Mouse (Mus musculus): ENCODE data around the gene Tsnaxip1. TPM values are rescaled to one million over a fixed set of nuclear protein-coding genes. Genes with fewer than 3 reads are reported as not detected.

The Tsnaxip1 gene
- polyA plus RNA-seq, 1 experiment = 0.25 TPM

- WGBS = 82% methylated on average over 6 of the region's 6 CpGs
- H3K27ac ChIP-seq (ENCODE audit: insufficient read depth, low read length) = no peak overlapping the region
Measured at GRCm38 (mm10) chr8:105866364-105867029, 39.0 kb downstream of the Tsnaxip1 start.

GRCm38 (mm10) chr8:105874301-105874700 is 46.8 kb downstream of the Tsnaxip1 start:
- H3K27me3 ChIP-seq (ENCODE audit: control insufficient read depth, insufficient read depth, low read length) = no peaks in the 10 kb centered on the region
- peak overlapping the region; percentile 28 for H3K4me3 ChIP-seq (replicated peaks; ENCODE audit: insufficient read depth, low read depth, low read length)
- H3K27ac ChIP-seq (ENCODE audit: insufficient read depth, low read length) = peak overlapping the region; percentile 89
- TF ChIP-seq POLR2A (IDR thresholded peaks at IDR 0.05; ENCODE audit: borderline replicate concordance, insufficient read depth, low read length) (no peak), CTCF (IDR thresholded peaks at IDR 0.05; ENCODE audit: borderline replicate concordance, insufficient read depth, low read depth, low read length) (no peak)
- 6% methylated on average over 6 of the region's 6 CpGs for WGBS
- peaks cover 26% of the 10 kb centered on the region for H3K4me1 ChIP-seq (ENCODE audit: control insufficient read depth, insufficient read depth, low read length)
- peak; percentile 68 to 86 for DNase-seq

More at GRCm38 (mm10) chr8:105866364-105867029, 39.0 kb downstream of the Tsnaxip1 start:
- no peak for DNase-seq
- H3K27me3 ChIP-seq (ENCODE audit: control insufficient read depth, insufficient read depth, low read length) = no peaks in the 10 kb centered on the region
- H3K4me1 ChIP-seq (ENCODE audit: control insufficient read depth, insufficient read depth, low read length) = peaks cover 9% of the 10 kb centered on the region
- no peak overlapping the region for H3K4me3 ChIP-seq (replicated peaks; ENCODE audit: insufficient read depth, low read depth, low read length)
- peak; percentile 18; the same call in 1 of the 2 replicates for TF ChIP-seq CTCF (IDR thresholded peaks at IDR 0.05; ENCODE audit: borderline replicate concordance, insufficient read depth, low read depth, low read length)
- no peak for TF ChIP-seq POLR2A (IDR thresholded peaks at IDR 0.05; ENCODE audit: borderline replicate concordance, insufficient read depth, low read length)

- Histone ChIP-seq H3K4me3 (replicated peaks; ENCODE audit: insufficient read depth, low read depth, low read length) (peak within 1 kb of the TSS; percentile 81), H3K27ac (ENCODE audit: insufficient read depth, low read length) (peak within 1 kb of the TSS; percentile 22; the same call in 1 of the 2 replicates), H3K4me1 (ENCODE audit: control insufficient read depth, insufficient read depth, low read length) (peaks cover 3% of the 10 kb centered on the region; the same call in 1 of the 2 replicates), H3K27me3 (ENCODE audit: control insufficient read depth, insufficient read depth, low read length) (no peaks in the 10 kb centered on the region)
- TF ChIP-seq CTCF (IDR thresholded peaks at IDR 0.05; ENCODE audit: borderline replicate concordance, insufficient read depth, low read depth, low read length) (no peak), POLR2A (IDR thresholded peaks at IDR 0.05; ENCODE audit: borderline replicate concordance, insufficient read depth, low read length) (peak; percentile 95)
- peak; percentile 84 to 93 for DNase-seq
- under 1% methylated on average over 45 of the region's 45 CpGs for WGBS
Measured at GRCm38 (mm10) chr8:105880754-105881520, 53.4 kb downstream of the Tsnaxip1 start, which contains the start of gene Edc4. Edc4 (plus strand) TSS chr8:105880881.

GRCm38 (mm10) chr8:105889756-105890465 is 62.4 kb downstream of the Tsnaxip1 start:
- Histone ChIP-seq H3K27me3 (ENCODE audit: control insufficient read depth, insufficient read depth, low read length) (no peaks in the 10 kb centered on the region), H3K27ac (ENCODE audit: insufficient read depth, low read length) (no peak overlapping the region), H3K4me1 (ENCODE audit: control insufficient read depth, insufficient read depth, low read length) (peaks cover 6% of the 10 kb centered on the region; the same call in 1 of the 2 replicates), H3K4me3 (replicated peaks; ENCODE audit: insufficient read depth, low read depth, low read length) (no peak overlapping the region)
- TF ChIP-seq CTCF (IDR thresholded peaks at IDR 0.05; ENCODE audit: borderline replicate concordance, insufficient read depth, low read depth, low read length) (no peak), POLR2A (IDR thresholded peaks at IDR 0.05; ENCODE audit: borderline replicate concordance, insufficient read depth, low read length) (no peak)
- DNase-seq = peak in 1 of 2 experiments; percentile 43
- 23% methylated on average over 12 of the region's 12 CpGs for WGBS

- no peak overlapping the region for H3K4me3 ChIP-seq (replicated peaks; ENCODE audit: insufficient read depth, low read depth, low read length)
- no peak for TF ChIP-seq POLR2A (IDR thresholded peaks at IDR 0.05; ENCODE audit: borderline replicate concordance, insufficient read depth, low read length)
- TF ChIP-seq CTCF (IDR thresholded peaks at IDR 0.05; ENCODE audit: borderline replicate concordance, insufficient read depth, low read depth, low read length) = no peak
- 26% methylated on average over 6 of the region's 6 CpGs for WGBS
- DNase-seq = no peak
- peaks cover 6% of the 10 kb centered on the region; the same call in 1 of the 2 replicates for H3K4me1 ChIP-seq (ENCODE audit: control insufficient read depth, insufficient read depth, low read length)
- no peaks in the 10 kb centered on the region for H3K27me3 ChIP-seq (ENCODE audit: control insufficient read depth, insufficient read depth, low read length)
- H3K27ac ChIP-seq (ENCODE audit: insufficient read depth, low read length) = no peak overlapping the region
Measured at GRCm38 (mm10) chr8:105890870-105891269, 63.3 kb downstream of the Tsnaxip1 start.

- Histone ChIP-seq H3K4me3 (replicated peaks; ENCODE audit: insufficient read depth, low read depth, low read length) (no peak overlapping the region), H3K27ac (ENCODE audit: insufficient read depth, low read length) (no peak overlapping the region), H3K27me3 (ENCODE audit: control insufficient read depth, insufficient read depth, low read length) (no peaks in the 10 kb centered on the region), H3K4me1 (ENCODE audit: control insufficient read depth, insufficient read depth, low read length) (peaks cover 6% of the 10 kb centered on the region; the same call in 1 of the 2 replicates)
- DNase-seq = no peak
- no peak for TF ChIP-seq POLR2A (IDR thresholded peaks at IDR 0.05; ENCODE audit: borderline replicate concordance, insufficient read depth, low read length)
- TF ChIP-seq CTCF (IDR thresholded peaks at IDR 0.05; ENCODE audit: borderline replicate concordance, insufficient read depth, low read depth, low read length) = peak; percentile 45; the same call in 1 of the 2 replicates
- 68% methylated on average over 6 of the region's 6 CpGs for WGBS
Measured at GRCm38 (mm10) chr8:105892432-105892831, 64.9 kb downstream of the Tsnaxip1 start.

GRCm38 (mm10) chr8:105893339-105893738 is 65.8 kb downstream of the Tsnaxip1 start, which contains the start of gene Nrn1l:
Nrn1l (plus strand) TSS chr8:105893567.
- DNase-seq = peak; percentile 43 to 59
- no peak within 1 kb of the TSS for H3K27ac ChIP-seq (ENCODE audit: insufficient read depth, low read length)
- 19% methylated on average over 11 of the region's 11 CpGs for WGBS

More at GRCm38 (mm10) chr8:105893339-105893738, 65.8 kb downstream of the Tsnaxip1 start, which contains the start of gene Nrn1l:
- TF ChIP-seq CTCF (IDR thresholded peaks at IDR 0.05; ENCODE audit: borderline replicate concordance, insufficient read depth, low read depth, low read length) (no peak), POLR2A (IDR thresholded peaks at IDR 0.05; ENCODE audit: borderline replicate concordance, insufficient read depth, low read length) (no peak)
- peaks cover 6% of the 10 kb centered on the region; the same call in 1 of the 2 replicates for H3K4me1 ChIP-seq (ENCODE audit: control insufficient read depth, insufficient read depth, low read length)
- H3K4me3 ChIP-seq (replicated peaks; ENCODE audit: insufficient read depth, low read depth, low read length) = no peak within 1 kb of the TSS
- no peaks in the 10 kb centered on the region for H3K27me3 ChIP-seq (ENCODE audit: control insufficient read depth, insufficient read depth, low read length)

Other genes starting within 250 kb of the Tsnaxip1 start
- 33.4 and 35.9 TPM in 2 replicates for gene Ripor1, start 222.5 kb upstream of the Tsnaxip1 start, polyA plus RNA-seq (2012; rRNA removed)
- gene Ctcf, start 191.2 kb upstream of the Tsnaxip1 start, polyA plus RNA-seq (2012; rRNA removed) = 41.6 and 45.7 TPM in 2 replicates
- gene Agrp, start 190.3 kb upstream of the Tsnaxip1 start, polyA plus RNA-seq (2012; rRNA removed) = 0.36 and 1.00 TPM in 2 replicates
- 69.8 and 72.1 TPM in 2 replicates for gene Carmil2, start 141.5 kb upstream of the Tsnaxip1 start, polyA plus RNA-seq (2012; rRNA removed)
- 56.3 and 56.8 TPM in 2 replicates for gene Acd, start 126.6 kb upstream of the Tsnaxip1 start, polyA plus RNA-seq (2012; rRNA removed)
- 128 and 137 TPM in 2 replicates for gene Pard6a, start 126.6 kb upstream of the Tsnaxip1 start, polyA plus RNA-seq (2012; rRNA removed)
- gene 4933405L10Rik, start 120.1 kb upstream of the Tsnaxip1 start, polyA plus RNA-seq (2012; rRNA removed) = 0.51 TPM in 2 replicates
- gene Enkd1, start 119.5 kb upstream of the Tsnaxip1 start, polyA plus RNA-seq (2012; rRNA removed) = 15.3 and 17.4 TPM in 2 replicates
- gene Gfod2, start 69.1 kb upstream of the Tsnaxip1 start, polyA plus RNA-seq (2012; rRNA removed) = 20.7 and 21.4 TPM in 2 replicates
- gene Ranbp10, start 381 bp upstream of the Tsnaxip1 start, polyA plus RNA-seq (2012; rRNA removed) = 30.5 and 32.1 TPM in 2 replicates
- 27.8 and 30.8 TPM in 2 replicates for gene Cenpt, start 25.5 kb downstream of the Tsnaxip1 start, polyA plus RNA-seq (2012; rRNA removed)
- 52.0 and 53.5 TPM in 2 replicates for gene Thap11, start 27.4 kb downstream of the Tsnaxip1 start, polyA plus RNA-seq (2012; rRNA removed)
- 104 and 111 TPM in 2 replicates for gene Nutf2, start 32.8 kb downstream of the Tsnaxip1 start, polyA plus RNA-seq (2012; rRNA removed)
- gene Edc4, start 53.1 kb downstream of the Tsnaxip1 start, polyA plus RNA-seq (2012; rRNA removed) = 75.5 and 81.8 TPM in 2 replicates
- 4.7 and 5.3 TPM in 2 replicates for gene Nrn1l, start 65.8 kb downstream of the Tsnaxip1 start, polyA plus RNA-seq (2012; rRNA removed)
- gene Pskh1, start 72.7 kb downstream of the Tsnaxip1 start, polyA plus RNA-seq (2012; rRNA removed) = 13.6 and 14.1 TPM in 2 replicates
- 2.6 and 3.4 TPM in 2 replicates for gene Ctrl, start 106.1 kb downstream of the Tsnaxip1 start, polyA plus RNA-seq (2012; rRNA removed)
- 84.3 and 89.4 TPM in 2 replicates for gene Psmb10, start 110.7 kb downstream of the Tsnaxip1 start, polyA plus RNA-seq (2012; rRNA removed)
- 106 and 110 TPM in 2 replicates for gene Lcat, start 115.7 kb downstream of the Tsnaxip1 start, polyA plus RNA-seq (2012; rRNA removed)
- 34.9 and 36.1 TPM in 2 replicates for gene Slc12a4, start 138.4 kb downstream of the Tsnaxip1 start, polyA plus RNA-seq (2012; rRNA removed)
- not detected in 2 replicates for gene Dpep3, start 151.7 kb downstream of the Tsnaxip1 start, polyA plus RNA-seq (2012; rRNA removed)
- gene Dus2, start 163.6 kb downstream of the Tsnaxip1 start, polyA plus RNA-seq (2012; rRNA removed) = 34.1 and 35.7 TPM in 2 replicates
- 0.13 TPM in 1 of 2 replicates, not detected in the other for gene Dpep2nb, start 178.2 kb downstream of the Tsnaxip1 start, polyA plus RNA-seq (2012; rRNA removed)
- 15.2 and 16.0 TPM in 2 replicates for gene Ddx28, start 184.2 kb downstream of the Tsnaxip1 start, polyA plus RNA-seq (2012; rRNA removed)
- 11.1 and 11.6 TPM in 2 replicates for gene Nfatc3, start 231.1 kb downstream of the Tsnaxip1 start, polyA plus RNA-seq (2012; rRNA removed)

Data from cerebellum, adult 2 months (tissue).